Mouse (Mus musculus) stomach, embryonic 16.5 days (tissue): ENCODE results near the gene Slc25a45. TPM values are rescaled to one million over a fixed set of nuclear protein-coding genes. Genes with fewer than 3 reads are reported as not detected.

Experiments used
- ATAC-seq: fragments of 200-750 bp; cut with Nextera tagmentation; 2 replicates; pipeline ENCODE4 v1.8.0; 2017; ENCODE audit warnings: moderate number of reproducible peaks, moderate TSS enrichment; ENCODE audit not compliant: insufficient read depth, low FRiP score
- H3K27ac ChIP-seq: fragments of 300-500 bp; sonication (generic); 2 replicates; pipeline ENCODE4 v1.5.1; 2014; ENCODE audit warnings: low read length
- H3K27me3 ChIP-seq: fragments of 300-500 bp; sonication (generic); 2 replicates; pipeline ENCODE4 v1.6.1; 2014; ENCODE audit warnings: low read length, control low read depth, mixed read lengths; ENCODE audit not compliant: control insufficient read depth, insufficient read depth
- H3K36me3 ChIP-seq: fragments of 300-500 bp; sonication (generic); 2 replicates; pipeline ENCODE4 v1.6.1; 2014; ENCODE audit warnings: low read length; ENCODE audit not compliant: control insufficient read depth, insufficient read depth
- H3K4me1 ChIP-seq: fragments of 300-500 bp; sonication (generic); 2 replicates; pipeline ENCODE4 v1.6.1; 2014; ENCODE audit warnings: low read length, control low read depth, mixed read lengths; ENCODE audit not compliant: control insufficient read depth, insufficient read depth
- H3K4me2 ChIP-seq: fragments of 300-500 bp; sonication (generic); 2 replicates; pipeline ENCODE4 v1.6.1; 2014; ENCODE audit warnings: low read depth, low read length, mixed read lengths
- H3K4me3 ChIP-seq: fragments of 300-500 bp; sonication (generic); replicated peaks from 2 replicates; pipeline ENCODE4 v1.5.1; 2014; ENCODE audit warnings: mild to moderate bottlenecking, low read length
- H3K9ac ChIP-seq: fragments of 300-500 bp; sonication (generic); 2 replicates; pipeline ENCODE4 v1.6.1; 2014; ENCODE audit warnings: low read length
- H3K9me3 ChIP-seq: fragments of 300-500 bp; sonication (generic); replicated peaks from 2 replicates; pipeline ENCODE4 v1.6.1; 2016; ENCODE audit warnings: low read length, control low read depth; ENCODE audit not compliant: control insufficient read depth
- WGBS: fragments of 180-500 bp; shearing (Covaris S2); extraction: QIAGEN DNeasy Blood & Tissue Kit; methylation state at CpG from one replicate; pipeline ENCODE4 v1.1.7; 2014; 5-methylcytosine and 5-hydroxymethylcytosine counted together
- polyA plus RNA-seq: library from polyadenylated mRNA; unstranded; fragments of >200 nt; fragmentation: Nextera tagmentation; extraction: Ambion mirVana; gene quantifications from 2 replicates; pipeline ENCODE4 v1.2.1, GENCODE M21; 2015

The Slc25a45 gene
- polyA plus RNA-seq, 1 experiment from 2014 or later = 5.1 TPM

DNA sequence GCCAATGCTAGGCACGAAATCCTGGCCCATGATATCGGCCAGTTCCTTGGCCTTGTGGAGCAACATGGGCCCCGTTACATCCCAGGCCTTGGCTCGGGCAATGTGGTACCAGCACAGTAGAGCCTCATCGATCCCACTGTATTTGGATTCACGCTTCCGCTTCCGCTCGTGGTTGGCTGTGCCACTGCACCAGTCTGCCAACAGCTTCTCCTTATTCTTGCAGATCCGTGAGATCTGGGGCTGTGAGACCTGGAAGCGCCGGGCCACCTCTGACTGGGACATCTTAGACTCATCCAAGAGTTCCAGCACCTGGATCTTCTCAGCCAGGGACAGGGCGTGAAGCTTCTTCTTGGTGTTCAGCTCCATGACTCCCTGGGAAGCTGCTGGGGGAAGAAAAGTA, 15.1 kb downstream of the Slc25a45 start:
- Histone ChIP-seq H3K9ac (no peak overlapping the region), H3K27ac (no peak overlapping the region), H3K4me3 (no peak overlapping the region), H3K27me3 (no peaks in the 10 kb centered on the region), H3K4me1 (peaks cover 7% of the 10 kb centered on the region; the same call in 1 of the 2 replicates), H3K36me3 (peaks cover 9% of the 10 kb centered on the region), H3K9me3 (no peaks in the 10 kb centered on the region), H3K4me2 (no peak overlapping the region)
- 95% methylated on average over 13 of the region's 13 CpGs for WGBS
- no peak for ATAC-seq

DNA sequence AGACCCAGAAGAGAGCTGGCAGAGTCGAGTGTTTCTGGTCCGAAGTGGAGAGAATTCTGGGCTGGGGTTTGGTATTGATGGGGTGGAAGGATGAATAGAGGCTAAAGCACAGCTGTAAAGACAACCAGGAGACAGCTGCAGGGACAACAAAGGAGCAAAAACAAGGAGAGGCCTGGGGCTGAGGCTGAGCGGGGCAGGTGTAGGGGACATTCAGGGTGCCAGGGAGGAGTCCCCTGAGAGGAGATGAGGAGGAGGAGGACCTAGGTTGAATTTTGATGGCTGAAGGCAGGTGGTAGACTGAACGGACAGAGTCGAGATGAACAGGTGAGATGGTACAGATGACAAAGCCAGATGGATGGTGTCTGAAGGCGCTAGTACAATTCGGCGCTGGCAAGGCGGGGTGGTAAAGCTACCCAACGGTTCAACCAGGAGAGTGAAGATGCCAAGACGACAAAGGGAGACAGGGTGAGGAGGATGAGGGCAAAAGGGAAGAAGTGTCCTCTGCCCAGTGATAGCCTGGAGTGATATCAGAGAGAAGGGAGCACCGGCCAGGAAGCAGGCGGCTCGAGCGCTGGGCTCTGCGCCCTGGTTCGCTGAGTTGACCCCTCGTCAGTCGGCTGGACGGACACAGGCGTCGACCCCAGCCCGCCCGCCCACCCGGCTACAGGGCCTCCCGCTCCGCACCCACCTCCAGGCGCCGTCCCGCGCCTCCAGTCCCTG, 15.8 kb downstream of the Slc25a45 start:
- Histone ChIP-seq H3K9ac (peak overlapping the region; percentile 89), H3K4me1 (peaks cover 7% of the 10 kb centered on the region; the same call in 1 of the 2 replicates), H3K36me3 (peaks cover 9% of the 10 kb centered on the region), H3K4me3 (peak overlapping the region; percentile 60), H3K27ac (no peak overlapping the region), H3K4me2 (peak overlapping the region; percentile 98), H3K9me3 (no peaks in the 10 kb centered on the region), H3K27me3 (no peaks in the 10 kb centered on the region)
- no peak; the same call in 1 of the 2 replicates for ATAC-seq
- WGBS = 6% methylated on average over 31 of the region's 31 CpGs

DNA sequence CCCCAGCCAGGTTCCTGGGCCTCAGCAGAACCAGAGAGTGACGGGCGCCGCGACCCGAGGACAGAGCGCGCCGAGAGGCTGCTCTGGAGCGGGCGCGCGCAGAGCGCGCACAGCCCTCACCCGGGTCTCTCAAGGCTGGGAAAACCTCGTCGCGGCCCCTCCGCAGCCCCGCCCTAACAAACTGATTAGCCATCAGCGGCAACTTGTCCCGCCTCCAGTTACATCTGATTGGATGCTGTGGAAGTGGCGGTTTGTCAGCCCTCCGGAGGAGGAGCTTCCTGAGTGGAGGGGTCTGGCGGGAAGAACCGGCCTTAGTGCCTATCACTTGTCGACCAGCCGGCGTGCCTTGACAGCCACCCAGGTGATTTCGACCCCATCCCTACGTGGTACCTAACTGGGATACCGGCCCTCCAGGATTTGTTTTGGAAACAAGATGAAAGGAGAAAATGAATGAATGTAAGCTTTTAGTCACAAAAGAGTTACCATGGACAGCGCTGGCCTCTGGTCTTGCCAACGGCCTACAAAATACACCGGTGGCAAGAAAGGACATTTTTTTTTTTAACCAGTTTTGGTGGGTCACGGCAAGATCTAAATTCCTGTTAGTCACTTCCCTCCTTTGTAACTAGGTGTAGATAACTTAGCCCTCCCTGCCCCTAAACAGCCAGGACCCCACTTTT, 16.5 kb downstream of the Slc25a45 start, which contains the start of gene Tigd3:
Gene Tigd3, minus strand, starts transcription at position 148 of the 677 bp plus-strand sequence.
- Histone ChIP-seq H3K4me1 (peaks cover 7% of the 10 kb centered on the region; the same call in 1 of the 2 replicates), H3K36me3 (peaks cover 9% of the 10 kb centered on the region), H3K27me3 (no peaks in the 10 kb centered on the region), H3K4me2 (peak within 1 kb of the TSS; percentile 98), H3K9me3 (no peaks in the 10 kb centered on the region), H3K4me3 (peak within 1 kb of the TSS; percentile 60), H3K27ac (no peak within 1 kb of the TSS), H3K9ac (peak within 1 kb of the TSS; percentile 89)
- WGBS = 2% methylated on average over 35 of the region's 36 CpGs
- ATAC-seq = peak; percentile 98

DNA sequence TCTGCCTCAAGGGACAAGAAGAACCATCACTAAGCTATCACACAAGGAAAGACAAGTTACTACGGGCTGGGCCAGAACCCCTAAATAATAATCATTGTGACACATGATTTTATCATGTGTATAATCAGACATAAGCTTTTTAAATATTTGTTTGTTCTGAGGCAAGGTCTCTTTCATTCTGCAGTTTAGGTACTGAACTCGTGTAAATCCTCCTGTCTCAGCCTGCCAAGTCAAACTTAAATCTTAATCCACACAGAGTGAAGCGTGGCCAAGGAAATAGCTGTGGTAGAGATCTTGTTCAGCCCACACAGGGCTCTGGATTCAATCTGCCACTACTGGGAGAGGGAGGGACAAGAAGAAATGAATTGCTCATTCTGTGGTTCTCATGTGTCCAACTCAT, 29.7 kb downstream of the Slc25a45 start:
- peaks cover 27% of the 10 kb centered on the region for H3K36me3 ChIP-seq
- 68% methylated on average over 3 of the region's 3 CpGs for WGBS

DNA sequence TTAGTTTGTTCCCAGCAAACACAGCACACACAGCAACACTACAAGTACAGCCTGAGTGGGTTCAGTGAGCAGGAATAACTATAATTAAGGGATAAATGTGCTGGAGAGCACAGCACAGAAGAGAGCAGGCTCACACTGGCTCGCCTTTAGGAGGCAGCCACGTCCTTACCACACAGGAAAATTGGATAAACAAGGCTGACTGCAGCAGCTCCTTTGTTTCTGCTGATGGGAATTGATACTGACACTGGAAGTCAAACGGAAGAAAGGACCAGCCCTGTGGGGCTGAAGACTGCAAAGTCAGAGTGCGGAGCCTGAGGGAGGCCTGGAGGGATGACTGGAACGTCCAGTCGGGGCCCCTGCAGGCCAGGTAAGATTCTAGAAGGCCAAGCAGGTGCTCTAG, 32.6 kb downstream of the Slc25a45 start:
- peak overlapping the region; percentile 38; the same call in 1 of the 2 replicates for H3K9ac ChIP-seq
- peak overlapping the region; percentile 35 for H3K4me2 ChIP-seq
- H3K9me3 ChIP-seq = no peaks in the 10 kb centered on the region
- no peak for ATAC-seq
- H3K4me3 ChIP-seq = peak overlapping the region; percentile 15; the same call in 1 of the 2 replicates
- peaks cover 25% of the 10 kb centered on the region for H3K4me1 ChIP-seq
- H3K27me3 ChIP-seq = no peaks in the 10 kb centered on the region
- H3K27ac ChIP-seq = peak overlapping the region; percentile 4; the same call in 1 of the 2 replicates
- H3K36me3 ChIP-seq = peaks cover 7% of the 10 kb centered on the region
- 40% methylated on average over 6 of the region's 6 CpGs for WGBS

More for the DNA sequence above, 29.7 kb downstream of the Slc25a45 start:
- Histone ChIP-seq H3K4me3 (no peak overlapping the region), H3K4me1 (peaks cover 19% of the 10 kb centered on the region), H3K4me2 (no peak overlapping the region), H3K9ac (no peak overlapping the region), H3K27me3 (no peaks in the 10 kb centered on the region), H3K27ac (no peak overlapping the region), H3K9me3 (no peaks in the 10 kb centered on the region)
- ATAC-seq = no peak

DNA sequence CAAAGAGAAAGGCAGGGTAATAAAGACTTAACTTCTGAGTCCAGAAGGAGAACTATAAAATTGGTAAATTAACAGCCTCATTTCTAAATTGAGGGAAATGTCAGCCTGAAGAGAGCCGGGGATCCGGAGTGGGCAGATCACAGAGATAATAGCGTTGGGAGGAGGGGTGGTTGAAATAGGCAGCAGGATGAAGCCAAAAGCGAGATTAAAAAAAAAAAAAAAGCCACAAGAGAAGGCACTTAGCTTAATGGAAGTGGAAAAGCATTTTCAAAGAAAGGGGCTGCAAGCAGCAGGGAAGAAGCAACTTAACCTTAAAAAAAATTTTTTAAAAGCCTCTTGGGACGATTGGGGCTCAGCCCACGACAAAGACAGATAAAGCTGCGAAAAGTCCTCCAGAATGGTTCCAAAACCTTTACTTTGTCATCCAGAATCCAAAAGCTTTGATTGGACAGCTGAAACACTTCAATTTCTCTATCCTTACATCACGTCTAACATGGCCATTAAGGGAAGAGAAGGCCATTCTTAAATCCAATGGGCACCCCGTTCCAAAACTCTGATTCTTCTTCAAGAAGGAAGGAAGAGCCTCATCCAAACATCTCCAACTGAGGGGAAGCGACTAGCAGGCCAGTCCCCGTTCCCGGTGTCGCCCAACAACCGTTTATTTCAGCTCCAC, 34.0 kb downstream of the Slc25a45 start:
- H3K27me3 ChIP-seq = no peaks in the 10 kb centered on the region
- no peak for ATAC-seq
- peak overlapping the region; percentile 67 for H3K4me2 ChIP-seq
- peak overlapping the region; percentile 93 for H3K9ac ChIP-seq
- H3K36me3 ChIP-seq = no peaks in the 10 kb centered on the region
- no peaks in the 10 kb centered on the region for H3K9me3 ChIP-seq
- peak overlapping the region; percentile 76 for H3K4me3 ChIP-seq
- H3K27ac ChIP-seq = peak overlapping the region; percentile 73
- H3K4me1 ChIP-seq = peaks cover 25% of the 10 kb centered on the region
- WGBS = 1% methylated on average over 14 of the region's 14 CpGs

DNA sequence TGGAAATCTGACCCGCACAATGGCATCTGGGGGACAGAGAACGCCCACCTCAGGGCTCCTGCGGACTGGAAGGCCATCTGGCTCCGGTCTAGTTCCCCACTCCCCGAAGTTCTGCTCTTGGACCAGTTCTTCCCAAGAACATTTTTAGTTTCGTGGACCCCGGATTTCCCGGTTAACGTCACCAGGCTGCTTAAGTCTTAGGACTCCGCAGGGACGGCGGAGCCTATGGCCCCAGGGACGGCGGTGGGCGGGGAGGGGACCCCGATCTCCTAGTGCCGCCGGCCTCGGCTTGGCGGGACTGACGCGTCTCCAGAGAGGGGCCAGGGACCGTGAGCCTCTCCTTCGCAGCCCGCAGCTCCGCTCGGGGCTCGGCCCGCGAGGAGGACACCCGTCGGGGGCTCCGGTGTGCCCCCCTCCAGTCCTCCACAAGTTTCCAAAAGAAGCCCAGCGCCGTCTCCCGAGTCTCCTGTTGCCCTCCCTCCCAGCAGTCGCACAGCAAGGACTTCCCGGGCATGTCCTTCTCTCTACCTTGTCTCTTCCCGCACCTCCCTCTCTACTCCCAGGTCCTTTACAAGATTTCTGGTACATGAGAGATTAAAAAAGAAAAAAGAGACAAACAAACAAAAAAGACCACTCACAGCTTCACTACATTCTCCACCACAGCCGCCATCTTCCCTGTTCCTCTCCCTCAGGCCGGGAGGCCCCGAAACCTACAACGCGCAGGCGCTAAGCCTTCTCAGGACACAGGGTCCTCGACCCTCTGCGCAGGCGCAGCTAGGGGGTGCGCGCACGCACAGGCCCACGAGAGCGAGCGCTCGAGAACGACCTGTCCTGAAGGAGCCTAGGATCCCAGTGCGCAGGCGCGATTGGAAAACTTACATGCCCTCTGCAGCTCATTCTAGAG, 34.7 kb downstream of the Slc25a45 start:
- Histone ChIP-seq H3K4me3 (peak overlapping the region; percentile 76), H3K9ac (peak overlapping the region; percentile 93), H3K4me1 (peaks cover 25% of the 10 kb centered on the region), H3K27me3 (no peaks in the 10 kb centered on the region), H3K36me3 (peaks cover 3% of the 10 kb centered on the region; the same call in 1 of the 2 replicates), H3K27ac (peak overlapping the region; percentile 73), H3K4me2 (peak overlapping the region; percentile 77), H3K9me3 (no peaks in the 10 kb centered on the region)
- ATAC-seq = peak; percentile 97
- under 1% methylated on average over 59 of the region's 59 CpGs for WGBS

DNA sequence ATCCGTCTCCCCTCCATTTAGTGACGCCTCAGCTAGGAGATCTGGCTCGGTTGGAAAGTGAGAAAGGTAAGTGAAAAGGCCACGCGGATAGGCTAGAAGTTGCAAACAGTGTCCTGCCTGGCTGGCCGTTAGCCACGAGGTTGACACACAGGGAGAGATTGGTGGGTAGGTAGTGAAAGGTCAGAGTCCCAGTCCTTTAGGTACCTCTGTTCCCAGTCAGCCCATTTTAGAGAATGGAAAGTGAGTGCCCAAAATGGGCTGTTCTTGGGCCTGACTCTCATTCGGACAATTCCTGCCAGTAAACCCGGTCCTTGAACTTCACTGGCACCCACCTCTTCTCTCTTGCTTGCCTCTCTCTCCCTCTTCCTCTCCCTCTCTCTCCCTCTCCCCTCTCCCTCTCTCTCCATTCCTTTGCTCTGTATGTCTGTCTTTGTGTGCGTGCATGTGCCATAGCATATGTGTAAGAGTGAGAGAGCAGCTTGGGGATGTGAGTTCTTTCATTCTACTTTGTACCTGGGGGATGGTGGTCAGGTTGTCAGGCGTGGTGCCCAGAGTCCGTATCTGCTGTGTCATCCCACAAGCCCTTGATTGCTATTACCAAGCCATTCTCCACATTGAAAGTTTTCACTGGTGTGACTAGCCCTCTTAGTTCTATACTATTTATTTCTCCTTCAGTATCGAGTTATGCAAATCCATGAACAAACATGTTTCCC, 35.6 kb downstream of the Slc25a45 start, which contains the start of gene Dpf2:
Gene Dpf2, minus strand, starts transcription at position 4 of the 713 bp plus-strand sequence.
- H3K4me2 ChIP-seq = peak within 1 kb of the TSS; percentile 77
- no peaks in the 10 kb centered on the region for H3K27me3 ChIP-seq
- H3K9ac ChIP-seq = peak within 1 kb of the TSS; percentile 93
- H3K36me3 ChIP-seq = peaks cover 7% of the 10 kb centered on the region; the same call in 1 of the 2 replicates
- peaks cover 25% of the 10 kb centered on the region for H3K4me1 ChIP-seq
- WGBS = 18% methylated on average over 13 of the region's 13 CpGs
- H3K9me3 ChIP-seq = no peaks in the 10 kb centered on the region
- H3K27ac ChIP-seq = peak within 1 kb of the TSS; percentile 73
- H3K4me3 ChIP-seq = peak within 1 kb of the TSS; percentile 76
- ATAC-seq = no peak; the same call in 1 of the 2 replicates
